Mouse (Mus musculus) retina, postnatal 1 day (tissue): ENCODE data around the gene Trim47.
"Not testable (repeated sequence)": the region's sequence is repeated elsewhere in the genome, so short reads cannot be mapped to it uniquely, and the experiment has no call there.

Experiments used
- DNase-seq: peaks from one replicate; pipeline ENCODE4 v3.0.0-alpha.2; 2012

Trim47 gene

GRCm38 (mm10) chr11:116106963-116107776 is 19.8 kb downstream of the Trim47 start:
- peak; percentile 61 for DNase-seq

GRCm38 (mm10) chr11:116106154-116106962 is 20.7 kb downstream of the Trim47 start:
- peak; percentile 68 for DNase-seq

- no peak for DNase-seq
These were observed 21.9 kb downstream of the Trim47 start for GRCm38 (mm10) chr11:116105065-116105464.

GRCm38 (mm10) chr11:116104006-116104646 is 22.9 kb downstream of the Trim47 start:
- DNase-seq, result peak; percentile 79

- no peak for DNase-seq
These were observed 23.4 kb downstream of the Trim47 start for GRCm38 (mm10) chr11:116103572-116103971.

GRCm38 (mm10) chr11:116102472-116102871 is 24.5 kb downstream of the Trim47 start:
- no peak for DNase-seq

GRCm38 (mm10) chr11:116101931-116102381 is 25.1 kb downstream of the Trim47 start:
- no peak for DNase-seq

GRCm38 (mm10) chr11:116100839-116101238 is 26.2 kb downstream of the Trim47 start:
- no peak for DNase-seq

- DNase-seq, result no peak
These were observed 26.6 kb downstream of the Trim47 start for GRCm38 (mm10) chr11:116100385-116100784.

- DNase-seq, result no peak
These were observed 27.5 kb downstream of the Trim47 start for GRCm38 (mm10) chr11:116099462-116099861.

- DNase-seq, result no peak
These were observed 28.1 kb downstream of the Trim47 start for GRCm38 (mm10) chr11:116098711-116099460.

- DNase-seq, result peak; percentile 50
These were observed 30.5 kb downstream of the Trim47 start for GRCm38 (mm10) chr11:116096213-116097108.

- no peak for DNase-seq
These were observed 31.4 kb downstream of the Trim47 start for GRCm38 (mm10) chr11:116095573-116095972.

- DNase-seq, result no peak
These were observed 33.0 kb downstream of the Trim47 start for GRCm38 (mm10) chr11:116093771-116094565.

- not testable (repeated sequence) for DNase-seq
These were observed 34.1 kb downstream of the Trim47 start for GRCm38 (mm10) chr11:116092959-116093358.

GRCm38 (mm10) chr11:116091591-116091990 is 35.4 kb downstream of the Trim47 start:
- DNase-seq, result no peak

- DNase-seq, result no peak
These were observed 37.5 kb downstream of the Trim47 start for GRCm38 (mm10) chr11:116089545-116089944.

- no peak for DNase-seq
These were observed 38.1 kb downstream of the Trim47 start for GRCm38 (mm10) chr11:116088741-116089394.

GRCm38 (mm10) chr11:116088188-116088587 is 38.8 kb downstream of the Trim47 start:
- DNase-seq, result no peak
